Mouse (Mus musculus) thymus, postnatal 4 days (tissue): Measurements from ENCODE around the gene Fam222a.

ENCODE experiments used
- DNase-seq: peaks from one replicate; pipeline ENCODE4 v3.0.0; 2021

Gene Fam222a

DNA sequence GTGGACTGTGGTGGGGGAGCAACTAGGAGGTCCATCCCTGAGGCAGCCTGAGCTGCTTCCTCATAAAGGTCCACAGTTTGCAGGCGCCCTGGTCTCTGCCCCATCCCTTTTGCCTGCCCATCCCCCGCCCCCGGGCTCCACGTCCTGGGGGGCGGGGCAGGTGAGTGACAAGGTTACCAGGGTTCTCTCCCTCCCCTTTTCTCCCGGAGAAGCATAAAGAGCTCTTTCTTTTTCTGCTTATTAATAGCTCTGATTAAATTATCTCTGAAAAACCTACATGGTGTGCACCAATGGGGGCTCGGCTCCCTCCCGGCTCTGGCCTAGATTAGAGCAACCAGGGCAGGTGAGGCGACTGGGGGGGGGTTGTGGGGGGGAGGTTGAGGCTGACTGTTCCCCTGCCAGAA is 7.3 kb upstream of the Fam222a start:
- DNase-seq = peak; percentile 64

- DNase-seq = no peak
Observed at GRCm38 (mm10) chr5:114560965-114561364, 6.9 kb upstream of the Fam222a start.

GRCm38 (mm10) chr5:114563994-114564393 is 3.8 kb upstream of the Fam222a start:
- DNase-seq = no peak

DNA sequence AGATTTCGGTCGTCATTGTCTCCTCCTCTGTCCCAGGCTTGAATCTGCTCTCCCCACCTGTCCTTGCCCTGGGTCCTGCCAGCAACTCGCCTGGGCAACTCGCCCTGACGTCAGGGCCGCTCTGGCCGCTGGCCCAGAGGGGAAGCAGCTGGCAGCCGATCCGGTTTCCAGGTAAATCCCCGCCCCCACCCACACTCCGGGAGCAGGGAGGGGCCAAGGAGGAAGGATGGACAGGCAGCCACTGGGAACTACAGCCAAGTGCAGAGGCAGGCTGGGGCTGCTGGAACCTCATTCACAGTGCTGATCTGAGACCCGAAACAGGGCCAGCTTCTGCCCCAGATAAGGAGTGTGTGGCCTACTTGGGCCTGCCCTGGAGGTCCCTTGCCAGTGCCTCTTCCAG is 2.5 kb upstream of the Fam222a start:
- DNase-seq = no peak

- no peak for DNase-seq
Observed at GRCm38 (mm10) chr5:114565751-114566150, 2.1 kb upstream of the Fam222a start.

GRCm38 (mm10) chr5:114566461-114566860 is 1.4 kb upstream of the Fam222a start:
- DNase-seq = no peak

- DNase-seq = peak; percentile 96
Observed at GRCm38 (mm10) chr5:114567075-114567517, 720 bp upstream of the Fam222a start.

GRCm38 (mm10) chr5:114568818-114569217 is 1.0 kb downstream of the Fam222a start:
- DNase-seq = no peak

DNA sequence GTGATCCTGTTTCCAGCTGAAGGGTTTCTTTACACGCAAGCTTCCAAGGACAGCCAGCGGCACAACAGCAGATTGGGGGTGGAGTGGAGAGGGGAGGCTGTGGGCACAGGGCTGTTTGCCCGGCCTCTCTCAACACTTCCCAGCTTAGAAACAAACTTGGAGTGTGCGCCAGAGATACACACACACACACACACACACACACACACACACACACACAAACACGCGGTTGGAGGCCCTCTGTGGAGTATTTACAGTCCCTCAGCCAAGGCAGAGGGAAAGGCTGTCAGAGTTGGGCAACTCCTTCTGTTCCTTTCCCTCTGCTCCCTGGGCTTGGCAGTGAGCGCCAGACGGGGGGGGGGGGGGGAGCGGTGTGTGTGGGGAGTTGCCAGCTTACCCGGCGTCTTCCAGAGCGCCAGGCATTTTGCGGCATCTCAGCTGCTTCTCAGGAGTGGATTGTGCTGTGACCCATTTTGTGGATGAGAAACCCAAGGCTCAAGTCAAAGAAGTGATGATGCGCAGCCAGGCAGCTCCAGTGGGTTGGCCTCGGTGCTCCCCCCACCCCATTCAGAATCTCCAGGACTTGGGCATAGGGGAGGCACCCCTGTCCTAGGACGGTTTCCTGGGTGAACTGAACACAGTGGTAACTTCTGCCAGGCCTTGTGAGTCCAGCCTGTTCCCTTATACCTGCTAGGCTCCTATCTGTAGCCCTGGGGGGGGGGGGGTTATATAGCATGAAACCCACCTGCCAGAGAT is 2.3 kb downstream of the Fam222a start:
- DNase-seq = no peak

DNA sequence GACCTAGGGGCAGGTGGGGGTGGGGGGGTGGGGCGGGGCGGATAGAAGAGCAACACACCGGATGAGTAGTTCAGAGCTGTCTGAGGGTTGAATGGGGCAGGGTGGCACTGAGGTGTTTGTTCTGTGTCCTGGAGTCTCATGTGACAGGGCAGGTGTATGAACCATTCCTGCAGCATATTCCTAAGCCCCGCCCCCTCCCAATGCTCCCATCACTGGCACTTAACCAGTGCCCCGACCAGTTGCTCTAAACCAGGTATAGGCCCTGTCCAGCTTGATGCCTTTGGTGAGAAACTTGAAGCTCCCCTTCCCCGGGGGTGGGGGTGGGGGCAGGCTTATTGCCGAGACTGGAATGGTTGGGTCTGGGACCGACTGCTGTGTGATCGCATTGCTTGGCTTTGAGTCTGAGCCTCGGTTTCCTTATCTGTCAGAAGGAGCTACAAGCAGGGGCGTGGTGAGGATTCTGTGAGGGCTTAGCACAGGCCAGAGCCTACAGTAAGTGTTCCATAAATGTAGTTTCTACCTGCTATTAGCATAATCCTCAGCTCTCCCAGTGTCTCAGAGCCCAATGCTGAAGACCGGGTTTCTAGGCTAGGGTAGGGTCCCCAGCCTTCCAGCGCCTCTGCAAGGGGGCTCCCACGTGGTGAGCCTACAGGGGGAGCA is 3.1 kb downstream of the Fam222a start:
- DNase-seq = no peak

GRCm38 (mm10) chr5:114571451-114572030 is 3.7 kb downstream of the Fam222a start:
- peak; percentile 40 for DNase-seq

- no peak for DNase-seq
Observed at GRCm38 (mm10) chr5:114572997-114573396, 5.2 kb downstream of the Fam222a start.

DNA sequence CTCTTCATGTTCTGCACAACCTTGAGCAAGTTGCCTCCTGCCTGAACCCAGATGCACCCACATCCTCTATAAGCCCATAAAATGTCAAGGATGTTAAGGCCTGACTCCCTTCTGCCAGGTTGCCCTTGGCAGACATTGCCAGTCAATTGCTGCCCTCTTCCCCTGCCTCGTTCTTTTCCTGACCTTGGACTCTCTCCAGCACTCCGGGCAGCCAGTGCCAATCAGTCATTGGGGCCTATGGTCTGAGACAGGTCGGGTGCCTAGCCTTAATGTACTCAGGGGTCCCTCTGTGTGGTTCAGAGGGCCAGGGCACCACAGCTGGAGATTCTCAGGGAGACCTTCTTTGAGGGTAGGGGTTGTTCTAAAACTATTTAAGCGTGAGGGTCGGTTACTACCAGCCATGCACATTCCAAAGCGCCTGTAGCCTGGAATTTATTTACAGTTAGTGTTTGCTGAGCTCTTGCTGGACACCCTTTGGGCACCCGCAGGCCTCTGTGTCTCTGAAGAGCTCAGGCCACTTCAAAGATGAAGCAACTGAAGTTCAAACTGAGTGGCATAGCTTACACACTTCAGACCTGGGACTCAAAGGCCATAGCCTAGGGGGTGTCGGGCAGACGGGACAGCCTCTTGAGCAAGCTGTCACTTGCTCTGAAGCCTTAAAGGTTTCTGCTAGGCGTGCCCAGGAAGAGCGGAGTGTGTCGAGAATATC is 6.3 kb downstream of the Fam222a start:
- peak; percentile 12 for DNase-seq

DNA sequence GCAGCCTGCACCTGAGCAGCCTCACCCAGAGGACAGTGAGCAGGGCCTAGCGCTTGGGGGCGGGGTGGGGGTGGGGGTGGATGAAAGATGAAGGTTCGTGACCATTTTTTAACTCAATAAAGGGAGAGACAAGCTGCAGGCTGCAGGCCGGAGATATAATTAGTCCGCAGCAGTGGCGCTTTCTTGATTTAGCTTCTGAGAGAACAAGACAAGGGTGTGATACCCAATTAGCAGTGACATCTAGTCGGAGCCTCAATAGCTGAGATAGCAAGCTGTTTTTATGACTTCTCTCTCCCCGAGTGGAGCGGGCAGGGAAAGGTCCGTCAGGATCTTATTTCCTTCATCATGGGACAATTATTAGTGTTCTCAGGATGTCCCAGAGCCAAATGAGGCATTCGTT is 7.2 kb downstream of the Fam222a start:
- no peak for DNase-seq

GRCm38 (mm10) chr5:114575530-114575929 is 7.7 kb downstream of the Fam222a start:
- DNase-seq = peak; percentile 10

- peak; percentile 6 for DNase-seq
Observed at GRCm38 (mm10) chr5:114575986-114576605, 8.3 kb downstream of the Fam222a start.

DNA sequence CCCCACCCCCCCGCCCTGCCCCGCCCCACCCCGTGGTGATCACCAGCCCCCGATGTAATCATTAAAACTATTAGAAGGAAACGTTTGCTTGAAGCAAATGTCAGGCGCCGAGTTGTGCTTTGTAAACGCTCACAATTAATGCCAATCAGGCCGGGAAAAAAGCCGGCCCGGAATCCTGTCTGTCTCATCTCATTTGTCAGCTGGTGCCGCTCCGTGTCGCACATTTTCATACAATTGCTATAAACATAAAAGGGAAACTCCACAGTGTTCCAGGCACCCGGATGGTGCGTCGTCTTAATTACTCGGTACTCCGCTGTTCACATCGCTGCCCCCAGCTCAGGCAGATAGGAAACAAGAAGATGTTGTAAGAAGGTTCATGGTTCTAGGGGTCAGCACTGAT is 10.5 kb downstream of the Fam222a start:
- no peak for DNase-seq

DNA sequence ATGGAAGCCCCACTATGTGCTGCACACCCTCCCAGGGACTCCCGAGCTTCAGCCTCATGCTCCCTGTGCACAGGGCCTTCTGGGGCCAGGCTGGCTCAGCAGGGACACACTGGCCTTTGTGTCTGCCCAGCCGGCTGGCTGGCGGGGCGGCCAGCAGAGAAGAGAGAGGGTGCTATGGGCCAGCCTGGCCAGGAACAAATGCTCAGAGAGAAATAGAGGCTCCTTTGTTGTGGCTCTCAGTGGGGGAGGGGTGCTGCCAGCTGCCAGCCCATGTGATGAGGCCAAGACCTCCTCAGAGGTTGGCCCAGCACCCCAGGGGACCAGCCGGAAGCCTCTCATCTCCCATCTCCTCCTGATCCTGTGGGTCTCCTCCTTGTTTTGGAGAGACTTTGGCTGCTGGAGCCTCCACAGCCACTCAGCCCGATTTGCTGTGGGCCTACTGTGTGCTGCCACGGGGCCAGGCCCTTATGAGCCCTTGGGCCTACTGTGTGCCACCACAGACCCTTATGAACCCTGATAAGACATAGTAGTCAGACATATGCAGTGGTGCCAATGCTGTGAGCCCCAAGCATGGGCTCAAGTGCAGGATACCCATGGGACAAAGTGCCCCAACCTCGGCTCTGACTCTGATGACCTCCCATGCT is 12.0 kb downstream of the Fam222a start:
- DNase-seq = peak; percentile 42

- DNase-seq = no peak
Observed at GRCm38 (mm10) chr5:114581486-114581885, 13.7 kb downstream of the Fam222a start.

DNA sequence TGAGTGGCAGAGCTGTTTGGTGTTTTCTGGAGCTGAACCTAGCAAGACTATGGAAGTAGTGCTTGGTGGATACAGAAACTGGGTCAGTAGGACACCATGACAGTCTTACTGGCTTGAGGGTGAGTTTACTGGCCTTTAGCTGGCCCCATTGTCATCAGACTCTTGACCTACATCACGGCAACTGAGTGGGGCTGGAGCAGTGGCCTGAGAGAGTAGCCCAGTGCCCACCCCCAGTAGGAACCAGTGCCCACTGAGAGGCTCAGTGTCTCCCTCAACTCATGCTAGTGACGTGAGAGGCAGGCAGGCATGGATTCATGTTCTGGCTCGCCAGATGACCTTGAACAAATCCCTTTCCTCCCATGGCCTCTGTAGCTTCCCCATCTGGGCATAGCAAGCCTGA is 15.2 kb downstream of the Fam222a start:
- no peak for DNase-seq

- peak; percentile 54 for DNase-seq
Observed at GRCm38 (mm10) chr5:114583490-114584175, 15.8 kb downstream of the Fam222a start.
